In the genomic region with DNA sequence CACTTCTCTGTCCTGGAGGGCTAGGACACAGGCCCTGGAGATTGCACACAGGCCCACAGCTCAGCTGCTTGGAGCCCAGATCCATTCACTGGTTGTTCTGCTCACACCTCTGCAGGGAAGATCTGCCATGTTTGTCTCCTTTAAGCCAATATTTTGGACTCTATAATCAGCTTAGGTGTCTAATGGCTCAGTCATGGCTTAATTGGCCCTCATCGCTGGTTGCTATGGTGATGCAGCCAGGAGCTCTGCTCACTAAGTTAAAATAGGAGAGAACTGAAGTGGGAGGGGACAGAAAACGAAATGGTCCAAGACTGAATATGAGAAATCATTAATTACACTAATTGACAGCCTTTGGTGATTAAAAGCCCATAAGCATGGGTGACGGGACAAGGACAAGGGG, we compare ENCODE assay signal across 6 mouse cellular contexts.
A peak's percentile ranks its signal among the peaks of the same experiment; 100 is the strongest.
DNase-seq lines count a peak whose midpoint lies in the region; ATAC-seq and TF ChIP-seq lines count a peak whose summit lies in the region.
"Not testable (repeated sequence)": the region's sequence is repeated elsewhere in the genome, so short reads cannot be mapped to it uniquely, and the experiment has no call there.

No protein-coding gene starts in this region.

- H3K27me3 ChIP-seq in forebrain, embryonic 12.5 days = peaks cover 47% of the 10 kb centered on the region
- H3K27me3 ChIP-seq in forebrain, embryonic 14.5 days (replicated peaks; ENCODE audit: control insufficient read depth, insufficient read depth, low read length); forebrain, embryonic 16.5 days (replicated peaks; ENCODE audit: control insufficient read depth, insufficient read depth, low read length); hindbrain, postnatal 0 days (ENCODE audit: insufficient read depth, low read length); midbrain, embryonic 16.5 days (ENCODE audit: control insufficient read depth, insufficient read depth, low read depth, low read length): not testable (repeated sequence)
- peaks cover 26% of the 10 kb centered on the region for H3K27me3 ChIP-seq in hindbrain, embryonic 14.5 days (ENCODE audit: control insufficient read depth, insufficient read depth, low read length)

- not testable (repeated sequence) for H3K4me1 ChIP-seq in forebrain, embryonic 12.5 days; forebrain, embryonic 14.5 days (ENCODE audit: control insufficient read depth, insufficient read depth, low read length); forebrain, embryonic 16.5 days (replicated peaks; ENCODE audit: control insufficient read depth, insufficient read depth, low read length); hindbrain, embryonic 14.5 days (replicated peaks; ENCODE audit: control insufficient read depth, insufficient read depth, low read length); hindbrain, postnatal 0 days (ENCODE audit: insufficient read depth, low read length); midbrain, embryonic 16.5 days (ENCODE audit: control insufficient read depth, insufficient read depth, low read length)

- H3K27ac ChIP-seq in forebrain, embryonic 12.5 days; forebrain, embryonic 14.5 days (ENCODE audit: low read depth, low read length); forebrain, embryonic 16.5 days (ENCODE audit: low read length); hindbrain, embryonic 14.5 days; hindbrain, postnatal 0 days; midbrain, embryonic 16.5 days (ENCODE audit: low read length): not testable (repeated sequence)

- not testable (repeated sequence) for H3K9ac ChIP-seq in forebrain, embryonic 12.5 days; forebrain, embryonic 14.5 days (ENCODE audit: low read length); forebrain, embryonic 16.5 days (replicated peaks; ENCODE audit: low read depth, low read length); hindbrain, embryonic 14.5 days; hindbrain, postnatal 0 days (replicated peaks; ENCODE audit: low read length); midbrain, embryonic 16.5 days (ENCODE audit: low read depth, low read length)

- H3K4me2 ChIP-seq in forebrain, embryonic 12.5 days; forebrain, embryonic 14.5 days (ENCODE audit: low read length); forebrain, embryonic 16.5 days (ENCODE audit: low read length); hindbrain, embryonic 14.5 days (replicated peaks); hindbrain, postnatal 0 days (ENCODE audit: low read depth, low read length); midbrain, embryonic 16.5 days (ENCODE audit: low read length): not testable (repeated sequence)

- not testable (repeated sequence) for TF ChIP-seq CTCF in hindbrain, postnatal 0 days (IDR thresholded peaks at IDR 0.05; ENCODE audit: low read depth)

- WGBS in forebrain, embryonic 12.5 days = 70% methylated on average over 1 of the region's 3 CpGs
- 33% methylated on average over 1 of the region's 3 CpGs for WGBS in forebrain, embryonic 14.5 days
- 43% methylated on average over 1 of the region's 3 CpGs for WGBS in forebrain, embryonic 16.5 days
- 89% methylated on average over 1 of the region's 3 CpGs for WGBS in hindbrain, embryonic 14.5 days
- WGBS in hindbrain, postnatal 0 days = no CpG with 5 or more reads among the region's 3 CpGs
- 73% methylated on average over 1 of the region's 3 CpGs for WGBS in midbrain, embryonic 16.5 days

- H3K4me3 ChIP-seq in forebrain, embryonic 12.5 days (replicated peaks); forebrain, embryonic 14.5 days (ENCODE audit: low read depth, low read length); forebrain, embryonic 16.5 days (replicated peaks; ENCODE audit: low read length); hindbrain, embryonic 14.5 days (replicated peaks; ENCODE audit: low read length); hindbrain, postnatal 0 days (ENCODE audit: low read length); midbrain, embryonic 16.5 days (ENCODE audit: low read depth, low read length): not testable (repeated sequence)

- not testable (repeated sequence) for DNase-seq in forebrain, embryonic 14.5 days (ENCODE audit: low spot score); hindbrain, embryonic 14.5 days (ENCODE audit: low spot score); hindbrain, postnatal 0 days (ENCODE audit: low spot score)

- ATAC-seq in forebrain, embryonic 12.5 days (ENCODE audit: low FRiP score) = peak; percentile 69; the same call in 1 of the 2 replicates
- peak; percentile 61; the same call in 1 of the 2 replicates for ATAC-seq in forebrain, embryonic 14.5 days
- peak; percentile 43; the same call in 1 of the 2 replicates for ATAC-seq in forebrain, embryonic 16.5 days
- 0 out of 2 replicates have a peak, but pooled peaks have one; percentile 40 for ATAC-seq in hindbrain, embryonic 14.5 days (ENCODE audit: low FRiP score)
- ATAC-seq in hindbrain, postnatal 0 days = peak; percentile 53; the same call in 1 of the 2 replicates
- ATAC-seq in midbrain, embryonic 16.5 days = peak; percentile 80

- H3K36me3 ChIP-seq in forebrain, embryonic 12.5 days (replicated peaks); forebrain, embryonic 14.5 days (ENCODE audit: control insufficient read depth, insufficient read depth, low read length); forebrain, embryonic 16.5 days (ENCODE audit: control insufficient read depth, insufficient read depth); hindbrain, embryonic 14.5 days (replicated peaks; ENCODE audit: control insufficient read depth, insufficient read depth); hindbrain, postnatal 0 days (ENCODE audit: insufficient read depth, low read length); midbrain, embryonic 16.5 days (ENCODE audit: control insufficient read depth, insufficient read depth, low read length): not testable (repeated sequence)

- not testable (repeated sequence) for H3K9me3 ChIP-seq in forebrain, embryonic 12.5 days; forebrain, embryonic 14.5 days (replicated peaks; ENCODE audit: control insufficient read depth, low read length); forebrain, embryonic 16.5 days (ENCODE audit: control insufficient read depth, low read length); hindbrain, embryonic 14.5 days (ENCODE audit: control insufficient read depth, low read length); hindbrain, postnatal 0 days (ENCODE audit: low read length); midbrain, embryonic 16.5 days (replicated peaks; ENCODE audit: control insufficient read depth, low read length, poor library complexity, severe bottlenecking)
